Mouse (Mus musculus): ENCODE data around the gene Rdm1.
A peak's percentile ranks its signal among the peaks of the same experiment; 100 is the strongest.
"Not testable (repeated sequence)": the region's sequence is repeated elsewhere in the genome, so short reads cannot be mapped to it uniquely, and the experiment has no call there.

Rdm1 gene

DNA sequence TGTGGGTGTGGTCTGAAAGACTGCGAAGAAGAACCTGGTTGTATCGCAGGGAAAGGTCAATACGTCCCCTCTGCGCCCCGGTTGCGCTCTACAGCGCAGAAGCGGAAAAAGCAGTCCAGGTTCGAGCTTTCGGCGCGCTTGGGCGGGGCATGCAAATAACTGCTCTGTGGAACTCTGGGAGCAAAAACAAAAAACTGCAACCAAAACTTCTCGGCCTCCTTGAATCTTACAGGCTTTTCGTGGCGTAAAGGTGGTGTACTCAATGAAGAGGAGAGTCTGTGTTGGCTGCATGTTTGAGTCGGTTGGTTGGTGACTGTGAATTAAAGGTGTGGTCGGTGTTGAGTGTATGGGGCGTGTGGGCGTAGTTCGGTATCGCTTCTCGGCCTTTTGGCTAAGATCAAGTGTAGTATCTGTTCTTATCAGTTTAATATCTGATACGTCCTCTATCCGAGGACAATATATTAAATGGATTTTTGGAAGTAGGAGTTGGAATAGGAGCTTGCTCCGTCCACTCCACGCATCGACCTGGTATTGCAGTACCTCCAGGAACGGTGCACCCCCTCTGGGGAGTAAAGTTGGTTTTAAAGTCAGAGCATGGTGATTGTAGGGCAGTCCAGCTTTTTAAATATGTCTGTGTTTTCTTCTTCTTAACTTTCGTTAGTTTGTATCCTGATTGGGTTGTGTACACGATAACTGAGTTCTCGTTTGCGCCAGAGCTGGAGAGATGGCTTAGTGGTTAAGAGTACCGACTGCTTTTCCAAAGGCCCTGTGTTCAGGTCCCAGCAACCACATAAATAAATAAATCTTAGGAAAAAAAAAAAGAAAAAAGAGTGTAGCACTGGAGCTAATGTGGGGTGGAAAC is at the start of gene Rdm1:
Gene Rdm1 (plus strand): TSS at position 201 of the 862 bp plus-strand sequence.
- DNase-seq (ENCODE audit: low spot score in 2 of 2) = peak; percentile 78 to 83

- no peak for DNase-seq (ENCODE audit: low spot score in 2 of 2)
These were observed 45.8 kb upstream of the Rdm1 start for GRCm38 (mm10) chr11:101581081-101581764.

- DNase-seq (ENCODE audit: low spot score in 2 of 2) = no peak
These were observed 44.6 kb upstream of the Rdm1 start, which contains the start of gene Tmem106a for GRCm38 (mm10) chr11:101582054-101583035. Tmem106a (plus strand) TSS chr11:101582242.

- no peak for DNase-seq (ENCODE audit: low spot score in 2 of 2)
These were observed 43.8 kb upstream of the Rdm1 start for GRCm38 (mm10) chr11:101583205-101583604.

- DNase-seq (ENCODE audit: low spot score in 2 of 2) = not testable (repeated sequence)
These were observed 42.0 kb upstream of the Rdm1 start for GRCm38 (mm10) chr11:101585031-101585430.

DNA sequence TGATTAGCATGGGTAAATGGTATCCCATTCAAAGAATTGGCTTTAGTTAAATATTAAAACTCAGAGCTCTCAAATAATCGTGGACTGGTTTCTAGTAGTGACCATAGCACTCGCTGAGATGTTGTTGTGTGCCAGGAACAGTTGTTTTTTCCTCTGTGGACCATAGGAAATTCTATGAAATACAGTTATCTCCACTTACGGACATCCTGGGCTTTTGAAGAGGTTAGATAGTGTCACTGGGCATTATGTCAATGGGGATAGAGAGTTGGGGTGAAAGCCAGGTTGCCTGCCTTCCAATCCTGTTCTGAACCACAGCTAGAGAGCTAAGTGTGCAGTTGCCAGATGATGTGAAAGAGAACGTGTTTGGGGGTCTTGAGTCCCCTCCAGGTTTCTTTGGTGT is 41.2 kb upstream of the Rdm1 start:
- DNase-seq (ENCODE audit: low spot score in 2 of 2) = no peak

- no peak for DNase-seq (ENCODE audit: low spot score in 2 of 2)
These were observed 39.3 kb upstream of the Rdm1 start for GRCm38 (mm10) chr11:101587676-101588075.

DNA sequence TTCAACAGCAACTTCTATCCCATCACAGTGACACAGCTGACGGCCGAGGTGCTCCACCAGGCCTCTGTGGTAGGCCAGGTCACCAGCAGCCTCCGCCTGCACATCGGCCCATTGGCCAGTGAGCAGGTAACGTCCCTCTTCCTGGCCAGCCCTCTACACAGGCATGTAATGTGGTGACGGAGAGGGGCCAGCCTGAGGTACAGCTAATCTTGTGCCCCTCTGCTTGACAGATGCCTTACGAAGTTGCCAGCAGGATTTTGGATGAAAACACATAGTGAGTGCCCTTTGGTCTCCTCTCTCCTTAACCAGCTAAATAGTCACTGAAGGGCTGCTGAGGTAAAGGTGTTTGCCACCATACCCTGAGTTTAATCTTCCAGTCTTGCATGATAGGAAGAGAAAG is 38.1 kb upstream of the Rdm1 start:
- DNase-seq (ENCODE audit: low spot score in 2 of 2) = no peak

- peak in 1 of 2 experiments; percentile 46 for DNase-seq (ENCODE audit: low spot score in 2 of 2)
These were observed 37.6 kb upstream of the Rdm1 start for GRCm38 (mm10) chr11:101589444-101589843.

- no peak for DNase-seq (ENCODE audit: low spot score in 2 of 2)
These were observed 36.9 kb upstream of the Rdm1 start for GRCm38 (mm10) chr11:101589989-101590624.

DNA sequence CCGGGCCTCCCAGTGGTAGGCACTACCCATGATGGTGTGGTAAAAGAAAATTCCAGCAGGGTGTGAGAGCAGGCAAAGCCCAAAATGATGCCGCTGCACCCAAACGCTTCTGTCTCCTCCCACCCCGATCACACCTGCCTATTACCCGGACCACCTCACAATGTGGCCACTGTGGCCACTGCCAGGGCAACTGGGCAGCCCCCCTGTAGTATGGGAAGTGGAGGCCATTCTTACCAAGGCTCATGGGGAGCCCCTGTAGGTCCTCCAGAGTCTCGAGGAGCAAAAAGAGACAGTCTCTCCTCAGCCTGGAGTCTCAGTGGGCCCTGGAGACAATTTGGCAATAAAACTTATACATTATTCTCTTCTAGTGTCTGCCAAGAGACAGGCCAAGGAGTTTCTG is 27.8 kb upstream of the Rdm1 start, which contains the start of gene Gm11634:
Gene Gm11634 (minus strand): TSS at position 101 of the 400 bp plus-strand sequence.
- no peak for DNase-seq (ENCODE audit: low spot score in 2 of 2)

DNA sequence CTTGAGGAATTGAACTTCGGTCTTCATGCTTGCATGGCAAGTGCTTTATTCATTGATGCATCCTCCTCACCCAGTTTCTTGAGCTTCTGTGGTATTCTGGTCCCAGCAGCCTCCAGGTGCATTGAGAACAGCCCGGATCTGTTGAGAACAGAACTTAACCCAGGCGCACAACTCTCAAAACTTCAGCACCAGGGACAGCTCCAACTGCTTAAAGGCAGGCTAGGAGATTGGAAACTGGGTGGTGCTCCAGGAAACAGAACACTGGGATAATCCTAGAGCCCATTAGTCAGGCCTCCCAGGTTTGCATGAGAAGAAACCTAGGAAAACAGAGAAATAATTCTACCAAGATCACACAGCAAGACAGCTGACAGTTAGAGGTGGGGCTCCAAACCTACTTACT is 24.5 kb upstream of the Rdm1 start:
- DNase-seq (ENCODE audit: low spot score in 2 of 2) = no peak

DNA sequence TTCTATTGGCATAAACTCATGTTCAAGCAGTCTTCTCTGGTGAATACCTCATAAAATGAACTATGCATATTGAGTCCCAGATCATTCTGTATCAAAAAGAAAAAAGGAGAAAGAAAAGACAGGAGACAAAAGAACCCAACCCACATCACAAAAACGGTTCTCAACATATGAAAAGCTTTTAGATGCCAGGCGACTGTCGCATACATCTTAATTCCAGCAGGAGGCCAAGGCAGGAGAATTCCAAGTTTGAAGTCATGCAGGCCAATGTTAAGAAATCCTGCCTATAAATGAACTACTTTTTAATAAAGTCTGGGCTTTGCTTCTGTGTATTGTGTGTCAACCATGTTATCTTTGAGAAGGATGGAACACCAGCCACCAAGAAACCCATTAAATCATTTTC is 22.9 kb upstream of the Rdm1 start:
- no peak for DNase-seq (ENCODE audit: low spot score in 2 of 2)

DNA sequence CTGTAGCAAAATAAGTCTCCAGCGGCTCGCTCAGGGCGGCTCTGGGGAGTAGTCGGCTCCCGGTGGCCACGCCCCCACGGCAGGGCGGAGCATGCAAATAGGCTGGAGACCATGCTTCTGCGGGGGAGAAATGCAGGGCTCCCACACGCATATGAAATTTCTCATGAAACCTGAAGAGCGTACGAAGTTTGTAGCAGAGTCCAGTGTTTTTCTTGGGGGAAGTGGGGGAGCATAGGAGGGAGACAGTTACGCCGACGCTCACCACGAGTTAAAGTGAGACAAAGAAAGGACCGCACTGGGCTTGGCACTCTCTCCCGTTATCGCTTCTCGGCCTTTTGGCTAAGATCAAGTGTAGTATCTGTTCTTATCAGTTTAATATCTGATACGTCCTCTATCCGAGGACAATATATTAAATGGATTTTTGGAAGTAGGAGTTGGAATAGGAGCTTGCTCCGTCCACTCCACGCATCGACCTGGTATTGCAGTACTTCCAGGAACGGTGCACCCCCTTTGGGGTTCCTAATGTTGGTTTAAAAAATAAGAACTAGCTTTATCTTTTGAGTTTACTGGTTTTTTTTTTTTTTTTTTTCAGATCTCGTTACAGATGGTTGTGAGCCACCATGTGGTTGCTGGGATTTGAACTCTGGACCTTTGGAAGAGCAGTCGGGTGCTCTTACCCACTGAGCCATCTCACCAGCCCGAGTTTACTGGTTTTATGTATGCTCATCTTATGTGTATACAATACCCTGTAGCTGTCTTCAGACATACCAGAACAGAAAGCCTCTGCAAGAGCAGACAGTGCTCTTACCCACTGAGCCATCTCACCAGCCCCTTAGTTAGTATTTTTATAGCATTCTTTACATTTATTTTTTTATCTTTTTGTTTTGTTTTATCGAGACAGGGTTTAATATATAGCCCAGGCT is 22.2 kb upstream of the Rdm1 start:
- DNase-seq (ENCODE audit: low spot score in 2 of 2) = peak in 1 of 2 experiments; percentile 48

DNA sequence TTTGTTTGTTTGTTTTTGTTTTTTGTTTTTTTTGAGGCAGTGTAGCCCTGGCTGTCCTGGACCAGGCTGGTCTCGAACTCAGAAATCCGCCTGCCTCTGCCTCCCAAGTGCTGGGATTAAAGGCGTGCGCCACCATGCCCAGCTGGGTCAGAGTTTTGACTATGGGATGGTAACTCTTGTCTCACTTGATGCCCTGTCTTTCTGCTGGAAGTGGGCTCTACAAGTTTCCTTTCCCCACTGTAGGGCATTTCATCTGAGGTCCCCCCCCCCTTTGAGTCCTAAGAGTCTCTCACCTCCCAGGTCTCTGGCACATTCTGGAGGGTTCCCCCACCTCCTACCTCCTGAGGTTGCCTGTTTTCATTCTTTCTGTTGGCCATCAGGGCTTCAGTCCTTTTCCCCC is 19.9 kb upstream of the Rdm1 start:
- not testable (repeated sequence) for DNase-seq (ENCODE audit: low spot score in 2 of 2)

DNA sequence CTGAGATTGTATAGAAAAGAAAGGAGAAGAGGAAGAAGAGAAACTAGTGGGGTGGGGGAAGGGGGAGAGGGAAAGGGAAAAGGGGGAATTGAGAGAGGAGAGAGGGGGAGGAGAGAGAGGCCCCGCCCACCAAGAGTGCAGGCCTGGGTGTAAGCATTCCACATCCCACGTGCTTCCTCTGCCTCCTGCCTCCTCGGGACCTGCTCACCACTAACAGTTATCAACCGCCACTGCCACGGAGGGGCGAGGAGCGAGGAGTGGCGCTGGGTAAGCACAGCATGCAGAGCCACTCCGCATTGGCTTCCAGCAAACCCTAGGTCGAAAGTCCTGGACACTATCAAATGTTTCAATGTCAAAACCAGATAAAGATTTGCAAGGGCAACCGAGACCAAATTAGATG is 16.6 kb upstream of the Rdm1 start:
- DNase-seq (ENCODE audit: low spot score in 2 of 2) = no peak

- DNase-seq (ENCODE audit: low spot score in 2 of 2) = no peak
These were observed 13.4 kb upstream of the Rdm1 start for GRCm38 (mm10) chr11:101613596-101613995.

DNA sequence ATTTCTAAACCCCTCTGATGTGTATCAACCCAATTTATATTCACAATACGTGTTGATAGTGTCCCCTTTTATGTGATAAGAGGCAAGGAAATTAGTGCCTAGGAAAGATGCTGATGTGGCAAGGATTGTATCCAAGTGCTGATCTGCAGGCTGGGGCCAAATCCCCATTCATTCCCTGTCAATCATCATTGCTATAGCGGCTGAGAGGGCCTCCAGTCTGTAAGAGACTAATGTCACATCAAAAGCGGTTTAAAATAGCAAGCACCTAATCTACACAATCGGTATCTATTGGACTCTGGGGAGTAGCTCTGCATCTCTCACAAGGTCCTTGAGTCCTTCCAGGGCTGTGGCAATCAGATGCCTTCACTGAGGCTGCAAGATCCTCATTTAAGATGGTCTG is 12.9 kb upstream of the Rdm1 start:
- DNase-seq (ENCODE audit: low spot score in 2 of 2) = no peak

DNA sequence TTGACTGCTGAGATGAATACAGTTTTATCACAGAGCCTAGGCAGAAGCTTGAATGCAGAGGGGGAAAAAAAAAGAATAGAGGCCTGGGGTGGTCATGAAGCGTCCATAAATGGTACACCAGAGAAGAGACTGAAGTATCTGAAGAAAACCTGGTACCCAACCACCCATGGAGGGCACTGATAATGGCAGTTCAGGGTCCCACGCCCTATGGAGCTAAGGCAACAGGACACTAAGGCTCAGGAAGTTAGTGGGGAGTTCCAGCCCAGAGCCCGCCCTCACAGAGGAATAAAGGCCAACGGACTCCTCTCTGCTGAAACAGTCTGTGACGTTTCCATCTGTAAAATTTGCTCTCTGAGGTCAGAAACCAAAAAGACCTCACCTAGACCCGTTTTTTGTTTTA is 11.6 kb upstream of the Rdm1 start:
- no peak for DNase-seq (ENCODE audit: low spot score in 2 of 2)

GRCm38 (mm10) chr11:101616104-101616503 is 10.9 kb upstream of the Rdm1 start:
- DNase-seq (ENCODE audit: low spot score in 2 of 2) = no peak
